Mouse (Mus musculus) regulatory T cell (primary cell): ENCODE results near the gene Ddo.

Experiments
- in situ Hi-C: fragments of 300-600 bp; cut with MboI, MseI; formaldehyde crosslinking; loops from one replicate; pipeline ENCODE4 v1.15.1; 2025; ENCODE audit warnings: high pct_unique_total_duplicates

Gene Ddo

DNA sequence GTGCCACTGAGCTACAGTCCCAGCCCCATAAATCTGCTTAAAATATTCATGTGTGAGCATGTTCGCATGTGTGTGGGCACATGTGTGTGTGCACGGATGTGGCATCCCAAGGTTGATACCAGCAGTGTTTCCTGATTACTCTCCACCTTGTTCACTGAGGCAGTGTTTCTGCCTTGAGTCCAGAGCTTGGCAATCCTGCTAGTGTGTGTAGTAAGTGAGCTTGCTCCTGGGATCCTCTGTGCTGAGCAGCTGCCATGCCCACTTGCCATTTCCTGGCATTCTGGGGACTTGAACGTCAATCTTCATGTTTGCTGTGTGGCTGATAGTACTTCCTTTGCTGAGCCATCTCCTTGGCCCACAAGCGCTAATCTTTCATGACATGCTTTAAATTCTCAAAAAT, 85.3 kb downstream of the Ddo start:
- in situ Hi-C loops, result no loop called here

DNA sequence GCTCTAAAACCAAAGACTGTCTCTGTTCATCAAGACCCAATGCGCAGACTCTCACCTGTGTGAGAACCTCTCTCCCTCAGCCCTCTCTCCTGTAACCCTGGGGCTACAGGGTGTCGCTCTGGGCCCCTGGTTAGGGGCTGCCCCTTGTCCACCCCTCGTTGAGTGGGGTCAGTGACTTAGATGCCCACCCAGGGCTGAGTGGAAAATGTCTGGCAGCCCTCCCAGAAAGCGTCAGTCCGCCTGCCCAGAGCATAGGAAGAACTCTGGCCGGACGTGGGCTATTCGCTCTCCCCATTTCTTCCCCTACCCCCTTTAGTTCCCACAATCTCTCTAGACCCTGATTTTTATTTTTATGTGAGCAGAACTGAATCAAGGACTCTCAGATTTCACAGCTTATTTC, 86.5 kb downstream of the Ddo start:
- in situ Hi-C loops, result no loop called here

DNA sequence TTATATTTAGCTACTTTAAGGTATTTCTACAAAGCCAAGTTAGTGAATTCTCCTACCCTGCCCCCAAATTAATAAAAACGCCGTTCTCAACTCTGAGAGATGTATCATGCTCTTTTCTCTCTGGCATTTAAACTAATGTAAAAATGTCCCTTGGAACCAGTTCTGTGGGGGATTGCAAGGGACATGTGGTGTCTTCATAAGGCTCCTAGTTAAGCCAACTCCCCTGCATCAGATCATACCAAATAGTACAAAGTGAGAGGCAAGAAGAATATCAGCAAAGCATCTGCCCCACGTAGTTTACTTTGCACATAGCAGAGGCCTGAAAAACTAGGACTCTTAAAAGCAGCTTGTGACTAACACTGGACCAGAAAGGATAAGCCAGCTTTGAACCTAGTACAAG, 86.9 kb downstream of the Ddo start:
- in situ Hi-C loops, result no loop called here

DNA sequence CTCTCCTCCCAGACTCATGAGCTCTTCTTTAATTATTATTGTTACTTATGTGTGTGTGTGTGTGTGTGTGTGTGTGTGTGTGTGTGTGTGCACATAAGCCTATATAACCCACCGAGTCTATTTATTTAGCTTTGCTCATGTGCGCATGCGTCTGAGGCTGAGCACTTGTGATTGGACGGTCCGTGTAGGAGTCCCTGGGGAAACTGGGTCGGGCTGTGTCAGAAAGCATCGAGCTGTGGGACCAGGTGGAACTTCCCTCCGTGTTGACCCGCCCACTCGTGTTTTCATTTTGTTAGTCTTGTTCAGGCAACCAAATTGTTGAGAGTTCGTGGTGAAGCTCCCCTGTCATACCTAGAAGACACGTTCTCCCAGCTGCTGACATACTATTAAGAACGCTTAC, 88.6 kb downstream of the Ddo start:
- in situ Hi-C loops, result no loop called here

DNA sequence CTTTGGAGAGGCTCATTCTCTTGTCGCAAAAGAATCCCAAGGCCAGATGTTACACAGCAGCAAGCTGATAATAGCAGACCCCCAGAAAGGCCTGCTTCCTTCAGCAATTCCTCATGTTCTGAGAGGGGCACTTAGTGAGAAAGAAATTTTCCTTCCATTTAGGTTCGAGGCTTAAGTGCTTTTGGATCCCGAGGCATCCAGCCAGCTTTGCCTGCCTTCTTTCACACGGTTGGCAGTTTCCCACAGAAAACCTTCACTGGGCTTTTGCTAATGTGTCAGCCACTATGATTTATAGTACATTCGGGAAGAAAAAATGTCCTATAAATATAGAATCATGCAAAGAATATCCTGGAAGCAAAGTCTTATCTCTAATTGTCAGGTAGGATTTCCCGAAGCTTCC, 89.3 kb downstream of the Ddo start:
- in situ Hi-C loops, result no loop called here

DNA sequence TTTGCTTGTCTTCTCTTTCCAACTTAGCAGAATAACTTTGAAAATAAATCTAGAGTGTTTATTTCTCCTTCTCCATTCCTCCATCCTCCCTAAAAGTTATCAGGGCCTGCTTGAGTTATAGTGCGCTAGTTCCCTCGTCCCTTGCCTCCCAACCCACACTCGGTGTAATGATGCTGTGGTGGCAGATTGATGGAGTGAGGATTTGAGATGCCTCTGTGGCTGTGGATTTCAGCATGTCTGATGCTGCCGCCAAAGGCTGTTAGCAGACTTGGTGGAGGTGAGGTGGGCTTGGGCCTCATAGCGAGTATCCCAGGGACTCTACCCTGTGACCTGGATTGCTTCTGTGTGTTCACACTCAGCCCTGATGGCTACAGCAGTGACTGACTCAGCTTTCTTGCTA, 91.1 kb downstream of the Ddo start:
- in situ Hi-C loops, result loop anchor here (10.0 kb wide), 1 partner anchor 56 kb away; no protein-coding TSS in a partner anchor

DNA sequence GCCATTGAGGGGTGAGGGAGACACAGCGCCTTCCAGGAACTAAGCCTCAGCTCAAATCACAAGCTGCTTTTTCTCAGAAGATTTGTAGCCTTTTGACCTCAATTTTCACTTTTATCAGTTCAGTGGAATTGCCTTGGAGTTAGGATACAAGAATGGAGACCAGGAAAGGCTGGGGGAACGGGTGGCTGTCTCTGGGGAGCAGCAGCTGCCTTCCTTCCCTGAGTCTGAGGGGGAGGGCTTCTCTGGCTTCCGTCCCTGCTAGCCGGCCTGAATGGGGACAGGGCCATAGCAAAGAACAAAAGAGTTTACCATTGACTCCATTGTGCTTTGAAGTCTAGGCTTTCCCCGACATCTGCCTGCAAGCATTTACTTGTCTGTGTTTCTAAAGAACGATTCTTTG, 94.5 kb downstream of the Ddo start:
- in situ Hi-C loops, result loop anchor here (10.0 kb wide), 1 partner anchor 60 kb away; no protein-coding TSS in a partner anchor

DNA sequence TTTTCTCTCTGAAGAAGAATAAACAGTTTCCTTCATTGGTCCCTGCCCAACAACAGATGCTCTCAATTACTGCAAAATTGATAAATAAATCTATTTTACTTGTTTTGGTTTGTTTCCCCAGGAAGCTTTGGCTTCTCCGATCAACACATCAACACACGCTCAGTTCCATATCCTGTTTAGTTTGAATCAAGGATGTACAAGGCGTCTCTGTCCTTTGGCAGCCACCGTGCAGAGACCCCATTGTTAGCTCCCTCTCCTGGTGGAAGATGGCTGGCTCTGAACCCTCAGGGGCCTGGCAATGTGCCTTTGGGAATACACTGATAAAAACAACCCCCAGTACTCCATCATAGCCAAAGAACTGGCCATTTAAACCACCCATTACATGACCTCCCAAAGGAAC, 95.3 kb downstream of the Ddo start:
- in situ Hi-C loops, result loop anchor here (10.0 kb wide), 1 partner anchor 60 kb away; no protein-coding TSS in a partner anchor

DNA sequence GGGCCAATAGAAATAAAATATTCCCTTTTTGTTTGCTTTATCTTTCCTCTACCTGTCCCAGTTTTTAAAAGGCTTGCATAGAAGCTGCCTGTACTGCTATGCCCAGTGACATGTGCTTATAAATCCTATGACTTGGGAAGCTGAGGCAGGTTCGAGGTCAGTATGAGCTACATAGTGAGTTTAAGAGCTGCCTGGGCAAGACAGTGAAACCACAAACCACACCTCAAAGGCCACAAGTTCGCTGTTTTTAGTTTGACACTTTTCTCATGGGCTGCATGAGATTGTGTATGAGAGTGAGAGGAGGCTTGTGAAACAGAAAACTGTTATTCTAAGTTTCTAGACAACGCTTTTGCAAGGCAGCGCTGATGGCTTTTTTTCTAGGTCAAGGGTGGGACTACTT, 95.7 kb downstream of the Ddo start:
- in situ Hi-C loops, result loop anchor here (10.0 kb wide), 1 partner anchor 61 kb away; no protein-coding TSS in a partner anchor

DNA sequence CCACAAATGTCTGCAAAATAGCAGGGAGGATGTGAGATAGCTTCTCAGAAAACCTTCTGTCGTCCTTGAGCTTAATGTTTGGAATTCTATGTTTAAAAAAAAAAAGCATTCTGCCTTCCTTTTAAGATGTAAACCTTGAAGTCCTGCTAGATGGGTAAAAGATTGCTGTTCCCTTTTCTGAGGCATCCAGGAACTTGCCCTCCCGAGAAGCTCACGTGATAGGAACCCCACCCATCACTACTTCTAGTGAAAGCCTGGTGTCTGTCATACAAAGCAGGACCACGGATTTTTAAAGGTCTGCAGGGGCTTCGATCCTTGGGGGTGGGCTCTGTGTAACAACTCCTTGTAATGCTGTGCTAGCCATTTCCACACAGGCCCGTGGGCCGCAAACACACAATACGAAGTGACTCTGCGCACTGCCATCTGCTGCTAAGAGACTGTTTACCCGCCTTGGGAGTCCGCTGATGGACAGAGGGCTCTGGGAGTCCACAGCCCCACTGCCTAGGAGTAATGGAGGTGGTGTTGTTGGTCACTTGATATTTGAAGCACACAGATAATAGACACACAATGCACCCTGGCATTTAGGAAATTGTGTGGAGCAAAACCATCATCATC, 96.6 kb downstream of the Ddo start:
- in situ Hi-C loops, result loop anchor here (10.0 kb wide), 1 partner anchor 62 kb away; no protein-coding TSS in a partner anchor

DNA sequence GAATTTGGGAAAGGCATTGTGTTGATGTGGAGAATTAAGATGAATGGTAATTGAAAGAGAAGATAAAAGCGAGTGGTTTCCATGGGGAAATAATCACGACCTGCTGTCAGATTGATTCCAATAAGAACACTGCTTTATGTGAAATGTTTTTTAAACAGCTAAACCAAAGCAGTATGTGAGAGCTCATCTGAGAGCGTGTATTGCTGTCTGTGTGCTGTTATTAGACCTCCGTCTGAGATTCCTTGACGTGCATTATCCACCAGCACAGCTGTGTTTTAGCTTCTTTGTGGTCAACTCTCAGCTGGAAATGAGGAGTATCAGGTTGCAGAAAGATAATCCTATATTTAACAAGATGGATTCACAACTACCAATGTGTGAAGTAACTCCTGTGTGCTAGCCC, 97.2 kb downstream of the Ddo start:
- in situ Hi-C loops, result loop anchor here (10.0 kb wide), 1 partner anchor 62 kb away; no protein-coding TSS in a partner anchor

DNA sequence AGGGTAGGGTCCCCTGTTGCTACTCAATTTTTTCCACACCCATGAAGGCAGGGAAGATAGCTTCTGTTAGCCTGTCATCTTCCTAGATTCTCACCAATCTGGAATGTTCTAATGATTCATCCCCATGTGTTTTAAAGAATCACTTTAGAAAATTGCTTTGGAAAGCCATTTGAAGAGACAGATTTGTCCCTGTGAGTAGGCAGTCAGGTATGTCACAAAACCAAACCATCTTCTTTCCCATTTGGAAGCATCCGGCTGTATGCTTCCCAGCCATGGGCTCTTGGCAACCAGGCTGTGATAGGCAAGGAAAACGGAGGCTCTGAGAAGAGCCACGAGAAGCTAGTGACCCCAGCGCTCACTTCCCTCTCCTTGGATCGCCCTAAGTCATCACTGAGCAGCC, 100.4 kb downstream of the Ddo start:
- in situ Hi-C loops, result no loop called here
